In the genomic region with DNA sequence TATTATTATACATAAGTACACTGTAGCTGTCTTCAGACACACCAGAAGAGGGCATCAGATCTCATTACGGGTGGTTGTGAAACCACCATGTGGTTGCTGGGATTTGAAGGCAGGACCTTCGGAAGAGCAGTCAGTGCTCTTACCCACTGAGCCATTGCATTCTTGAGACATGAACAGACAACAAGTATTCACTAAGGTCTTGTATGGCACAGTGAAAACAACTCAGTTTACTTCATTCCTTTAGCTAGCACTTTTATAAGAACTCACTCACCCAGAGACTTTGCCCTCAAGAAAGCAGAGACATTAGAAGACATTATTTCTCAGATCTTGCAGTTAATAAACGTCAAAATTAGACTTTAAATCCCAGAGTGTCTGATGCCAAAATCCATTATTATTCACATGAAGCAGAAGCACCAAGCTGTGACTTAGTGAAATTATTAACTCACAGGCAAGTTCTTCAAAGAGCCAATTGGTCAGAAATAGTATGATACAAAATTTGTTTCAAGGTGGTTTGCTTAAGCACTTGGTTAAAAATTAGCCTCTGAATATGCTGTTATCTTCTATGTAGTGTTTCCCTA, we compare ENCODE assay signal across 19 mouse cellular contexts.
"Had no signal": no experiment of that assay in that cellular context is flagged by ENCODE, and none has a peak within 500 bp of the region (broad histone marks: within the 10 kb centered on the region; RNA-seq: fewer than 3 reads in every experiment).

No protein-coding gene starts in this region.

- H3K9me3 ChIP-seq: limb, embryonic 10.5 days; limb, embryonic 13.5 days; midbrain, embryonic 12.5 days; midbrain, embryonic 15.5 days; neural tube, embryonic 12.5 days; neural tube, embryonic 15.5 days had no signal

- H3K4me3 ChIP-seq: limb, embryonic 10.5 days; limb, embryonic 13.5 days; midbrain, embryonic 12.5 days; midbrain, embryonic 15.5 days; neural tube, embryonic 12.5 days; neural tube, embryonic 15.5 days had no signal

- DNase-seq: liver; liver, postnatal 0 days; lung, embryonic 14.5 days; right cerebral cortex, adult 18-20 months; right cerebral cortex, postnatal 14 days; right cerebral cortex, postnatal 4 days; thymus, adult 2 months; thymus, postnatal 14 days; thymus, postnatal 4 days had no signal

- H3K27ac ChIP-seq: limb, embryonic 10.5 days; limb, embryonic 13.5 days; liver, embryonic 14.5 days; macrophage; midbrain, embryonic 12.5 days; midbrain, embryonic 15.5 days; neural tube, embryonic 12.5 days; neural tube, embryonic 15.5 days; stomach, postnatal 0 days had no signal

- H3K4me2 ChIP-seq: limb, embryonic 13.5 days; lung, embryonic 14.5 days; midbrain, embryonic 12.5 days; midbrain, embryonic 15.5 days; neural tube, embryonic 12.5 days; neural tube, embryonic 15.5 days had no signal

- H3K9ac ChIP-seq: limb, embryonic 13.5 days; liver, embryonic 14.5 days; liver, postnatal 0 days; lung, embryonic 14.5 days; midbrain, embryonic 12.5 days; midbrain, embryonic 15.5 days; neural tube, embryonic 12.5 days; neural tube, embryonic 15.5 days had no signal

- H3K4me1 ChIP-seq: limb, embryonic 10.5 days; limb, embryonic 13.5 days had no signal

- H3K27me3 ChIP-seq: limb, embryonic 13.5 days; midbrain, embryonic 15.5 days; neural tube, embryonic 12.5 days; neural tube, embryonic 15.5 days had no signal

- H3K36me3 ChIP-seq: limb, embryonic 10.5 days; limb, embryonic 13.5 days; midbrain, embryonic 12.5 days; midbrain, embryonic 15.5 days; neural tube, embryonic 12.5 days; neural tube, embryonic 15.5 days had no signal

- ATAC-seq: liver, postnatal 0 days; lung, postnatal 0 days; midbrain, embryonic 15.5 days had no signal
